Comparison of ENCODE assay signal across 8 mouse cellular contexts in genomic region chr19:55806434-55807193, GRCm38 (mm10).
DNase-seq lines count a peak whose midpoint lies in the region; ATAC-seq lines count a peak whose summit lies in the region.

No protein-coding gene starts in this region.

- H3K4me3 ChIP-seq in neural tube, embryonic 15.5 days (replicated peaks) = no peak overlapping the region
- no peak overlapping the region for H3K4me3 ChIP-seq in limb, embryonic 11.5 days (ENCODE audit: low read depth, low read length)

- H3K9me3 ChIP-seq in neural tube, embryonic 15.5 days (replicated peaks) = no peaks in the 10 kb centered on the region
- no peaks in the 10 kb centered on the region for H3K9me3 ChIP-seq in limb, embryonic 11.5 days (ENCODE audit: control insufficient read depth, low read length)

- DNase-seq in embryo, embryonic 10 days (ENCODE audit: low spot score) = peak; percentile 35
- DNase-seq in embryo, embryonic 9.5 days (ENCODE audit: extremely low spot score) = no peak
- peak; percentile 24 for DNase-seq in neural tube, embryonic 10.5 days (ENCODE audit: extremely low spot score, low spot score)
- DNase-seq in limb, embryonic 11.5 days (ENCODE audit: low spot score) = no peak
- no peak for DNase-seq in left cerebral cortex, adult 18-20 months (ENCODE audit: low spot score in 2 of 2)
- no peak for DNase-seq in layer of hippocampus, adult 9-10 months (ENCODE audit: low spot score)

- no peak overlapping the region for H3K27ac ChIP-seq in neural tube, embryonic 15.5 days (replicated peaks)
- H3K27ac ChIP-seq in limb, embryonic 11.5 days (replicated peaks; ENCODE audit: low read depth, low read length) = peak overlapping the region; percentile 39; the same call in 1 of the 2 replicates

- 59% methylated on average over 12 of the region's 12 CpGs for WGBS in neural tube, embryonic 15.5 days
- 49% methylated on average over 12 of the region's 12 CpGs for WGBS in limb, embryonic 11.5 days

- H3K9ac ChIP-seq in neural tube, embryonic 15.5 days (replicated peaks) = no peak overlapping the region
- H3K9ac ChIP-seq in limb, embryonic 11.5 days (ENCODE audit: low read length) = no peak overlapping the region

- no peaks in the 10 kb centered on the region for H3K36me3 ChIP-seq in neural tube, embryonic 15.5 days
- H3K36me3 ChIP-seq in limb, embryonic 11.5 days (ENCODE audit: control insufficient read depth, insufficient read depth, low read length) = no peaks in the 10 kb centered on the region

- ATAC-seq in neural tube, embryonic 15.5 days (ENCODE audit: low FRiP score) = no peak
- ATAC-seq in limb, embryonic 11.5 days (ENCODE audit: insufficient number of reproducible peaks, low FRiP score, low TSS enrichment, low read depth) = no peak
- ATAC-seq in megakaryocyte-erythroid progenitor cell, adult 5-6 weeks (replicated peaks; ENCODE audit: low FRiP score, low TSS enrichment, poor library complexity, severe bottlenecking) = no peak

- H3K4me2 ChIP-seq in neural tube, embryonic 15.5 days = no peak overlapping the region
- H3K4me2 ChIP-seq in limb, embryonic 11.5 days (ENCODE audit: low read depth, severe bottlenecking) = no peak overlapping the region

- H3K4me1 ChIP-seq in neural tube, embryonic 15.5 days = peaks cover 14% of the 10 kb centered on the region
- peaks cover 41% of the 10 kb centered on the region for H3K4me1 ChIP-seq in limb, embryonic 11.5 days (ENCODE audit: control insufficient read depth, insufficient read depth, low read length)

- H3K27me3 ChIP-seq in neural tube, embryonic 15.5 days (replicated peaks) = no peaks in the 10 kb centered on the region
- no peaks in the 10 kb centered on the region for H3K27me3 ChIP-seq in limb, embryonic 11.5 days (ENCODE audit: control insufficient read depth, insufficient read depth, low read length)

Comparison
In these comparisons a context has a peak if more than half of its experiments do, and no peak if none do; other contexts are left out.
1. DNase-seq: peak in embryo, embryonic 10 days (single experiment) and neural tube, embryonic 10.5 days (single experiment); none in embryo, embryonic 9.5 days (single experiment), limb, embryonic 11.5 days (single experiment), left cerebral cortex, adult 18-20 months (0 of 2) and layer of hippocampus, adult 9-10 months (single experiment).